Mouse (Mus musculus) E14TG2a.4 (cell line): ENCODE data around the gene Rpl35a.

Source experiments
- H3K27me3 ChIP-seq: 2 replicates; pipeline ENCODE4 v1.6.1; 2014; ENCODE audit warnings: low read length, control low read depth; ENCODE audit not compliant: insufficient read depth
- H3K36me3 ChIP-seq: 2 replicates; pipeline ENCODE4 v1.6.1; 2014; ENCODE audit warnings: low read length, control low read depth; ENCODE audit not compliant: insufficient read depth
- H3K4me1 ChIP-seq: replicated peaks from 2 replicates; pipeline ENCODE4 v1.6.1; 2014; ENCODE audit warnings: low read depth, low read length, control low read depth
- H3K4me3 ChIP-seq: replicated peaks from 2 replicates; pipeline ENCODE4 v1.5.1; 2014; ENCODE audit warnings: mild to moderate bottlenecking, low read length
- H3K9me3 ChIP-seq: 2 replicates; pipeline ENCODE4 v1.6.1; 2014; ENCODE audit warnings: low read length, control low read depth
- CTCF ChIP-seq: conservative IDR thresholded peaks from 2 replicates; pipeline ENCODE4 v1.5.1; 2014; ENCODE audit warnings: low read length
- NANOG ChIP-seq: IDR thresholded peaks from 2 replicates; pipeline ENCODE4 v1.6.1; 2014; ENCODE audit warnings: borderline replicate concordance, low read length, mixed read lengths
- POU5F1 ChIP-seq: IDR thresholded peaks from 2 replicates; pipeline ENCODE4 v1.6.1; 2014; ENCODE audit warnings: low read length, borderline replicate concordance

Rpl35a gene

DNA sequence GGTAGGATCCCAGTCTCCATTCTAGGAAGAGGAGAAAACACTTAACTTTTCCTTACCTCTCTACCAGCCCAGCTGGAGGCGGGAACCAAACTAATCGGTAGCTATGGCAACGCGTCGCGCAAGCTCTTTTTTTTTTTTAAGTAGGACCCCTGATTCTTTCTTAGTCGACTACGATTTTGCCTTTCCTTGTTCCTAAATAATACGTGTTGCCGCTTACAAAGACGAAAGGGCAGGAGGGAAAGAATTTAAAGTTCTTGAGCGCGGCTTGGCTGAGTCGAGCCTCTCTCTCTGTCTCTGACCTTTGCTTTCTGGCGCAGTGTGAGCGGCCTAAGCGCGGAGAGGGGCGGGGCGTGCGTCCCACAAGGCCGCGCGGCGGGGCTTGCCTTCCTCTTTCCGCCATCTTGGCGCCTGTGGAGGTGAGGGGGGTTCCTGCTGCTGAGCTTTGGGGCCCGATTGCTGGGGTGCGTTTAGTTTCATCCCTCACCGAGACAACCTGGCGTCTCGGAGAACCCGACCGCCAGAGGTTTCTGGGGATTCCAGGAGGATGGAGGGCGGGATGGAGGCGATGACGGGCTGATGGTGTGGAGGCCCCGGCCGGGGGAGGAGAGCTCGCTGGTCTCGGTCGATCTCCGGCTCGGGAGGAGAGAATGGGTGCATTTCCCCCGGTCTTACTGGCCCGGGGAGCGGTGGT lies at the start of gene Rpl35a, which contains the start of gene Iqcg:
Gene Rpl35a, plus strand, starts transcription at position 359 of the 691 bp plus-strand sequence.
Gene Iqcg, minus strand, starts transcription at position 124 of the 691 bp plus-strand sequence.
- peak within 1 kb of the TSS; percentile 99 for H3K4me3 ChIP-seq
- H3K36me3 ChIP-seq, result peaks cover 42% of the 10 kb centered on the region
- peaks cover 44% of the 10 kb centered on the region for H3K4me1 ChIP-seq
- H3K27me3 ChIP-seq, result no peaks in the 10 kb centered on the region
- H3K9me3 ChIP-seq, result no peaks in the 10 kb centered on the region
- TF ChIP-seq NANOG (no peak), POU5F1 (no peak), CTCF (no peak)

DNA sequence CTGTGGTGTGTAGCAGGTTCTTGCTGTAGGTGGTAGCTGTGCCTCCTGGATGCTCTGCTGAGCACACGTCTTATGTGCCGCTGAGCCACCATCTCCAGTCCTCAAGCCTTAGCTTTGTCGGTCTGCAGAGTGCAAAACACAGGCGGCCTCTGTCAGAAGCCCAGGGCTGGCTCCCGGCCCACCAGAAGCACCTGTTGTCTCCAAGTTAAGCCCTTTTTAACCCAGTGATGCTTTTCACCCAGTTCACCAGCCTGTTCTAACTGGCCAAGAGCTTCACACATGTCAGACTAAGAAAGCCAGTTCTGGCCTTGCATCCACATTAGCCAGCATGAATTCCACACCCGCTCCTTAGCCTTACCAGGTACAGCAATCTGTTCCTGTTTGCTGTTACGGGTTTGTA lies 49.4 kb upstream of the Rpl35a start:
- Histone ChIP-seq H3K9me3 (no peaks in the 10 kb centered on the region), H3K4me3 (no peak overlapping the region), H3K4me1 (peaks cover 9% of the 10 kb centered on the region), H3K27me3 (no peaks in the 10 kb centered on the region), H3K36me3 (peaks cover 66% of the 10 kb centered on the region)
- no peak for TF ChIP-seq CTCF
- no peak for TF ChIP-seq NANOG
- TF ChIP-seq POU5F1, result no peak

DNA sequence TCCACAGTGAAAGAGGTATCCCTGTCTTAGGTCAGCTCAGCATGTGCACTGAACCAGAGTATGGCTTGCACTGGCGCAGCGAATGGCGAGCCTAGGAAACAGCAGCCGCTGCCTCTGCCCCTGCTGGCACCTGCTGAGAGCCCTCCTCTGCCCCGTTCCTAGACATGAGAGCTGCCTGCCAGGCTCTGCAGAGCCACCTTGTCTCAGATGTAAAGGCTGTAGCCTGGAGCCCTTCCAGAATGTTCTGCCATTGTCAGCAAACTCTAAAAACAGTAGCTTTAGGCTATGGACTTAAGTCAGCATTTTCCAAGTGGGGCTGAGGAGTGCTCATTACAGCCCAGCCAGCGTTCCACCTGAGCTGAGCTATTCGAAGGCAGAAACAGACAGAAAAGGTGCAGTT lies 48.8 kb upstream of the Rpl35a start:
- peaks cover 69% of the 10 kb centered on the region for H3K36me3 ChIP-seq
- TF ChIP-seq NANOG (no peak), POU5F1 (no peak), CTCF (no peak)
- no peaks in the 10 kb centered on the region for H3K9me3 ChIP-seq
- H3K4me3 ChIP-seq, result no peak overlapping the region
- peaks cover 14% of the 10 kb centered on the region for H3K4me1 ChIP-seq
- H3K27me3 ChIP-seq, result no peaks in the 10 kb centered on the region

DNA sequence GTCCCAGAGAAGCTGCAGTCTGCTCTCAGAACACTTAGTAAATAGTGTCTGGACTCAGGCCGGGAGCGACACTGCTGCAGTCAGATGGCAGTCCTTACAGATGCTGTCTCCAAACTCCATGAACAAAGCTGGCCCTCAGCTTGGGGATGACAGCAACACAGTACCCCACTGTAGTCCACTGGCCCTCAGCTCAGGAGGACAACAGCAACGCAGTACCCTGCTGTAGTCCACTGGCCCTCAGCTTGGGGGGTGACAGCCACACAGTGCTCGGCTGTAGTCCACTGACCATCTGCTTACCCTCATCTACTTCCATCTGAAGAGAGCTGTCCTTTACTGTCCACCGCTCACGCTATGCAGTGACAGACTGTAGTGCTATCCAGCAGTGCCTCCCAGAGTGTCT lies 46.1 kb upstream of the Rpl35a start:
- Histone ChIP-seq H3K9me3 (no peaks in the 10 kb centered on the region), H3K4me3 (no peak overlapping the region), H3K27me3 (no peaks in the 10 kb centered on the region), H3K4me1 (peaks cover 34% of the 10 kb centered on the region), H3K36me3 (peaks cover 90% of the 10 kb centered on the region)
- TF ChIP-seq CTCF (no peak), NANOG (no peak), POU5F1 (no peak)

DNA sequence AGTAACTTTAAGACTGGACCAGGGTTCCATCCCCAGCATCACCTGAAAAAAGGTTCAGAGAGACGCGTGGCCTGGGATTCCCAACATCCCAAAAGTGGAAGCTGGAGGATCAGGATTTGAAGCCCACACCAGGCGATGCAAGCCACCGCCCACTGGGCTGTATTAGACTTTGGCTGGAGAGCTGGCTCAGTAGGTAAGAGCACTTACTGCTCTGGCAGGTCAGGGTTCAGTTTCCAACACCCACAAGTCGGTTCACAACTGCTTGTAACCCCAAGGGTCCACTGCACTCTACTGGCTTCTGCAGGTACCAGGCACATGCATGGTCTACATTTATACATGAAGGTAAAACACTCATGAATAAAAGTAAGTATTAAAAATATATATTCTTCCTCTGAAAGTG lies 42.5 kb upstream of the Rpl35a start:
- Histone ChIP-seq H3K4me3 (no peak overlapping the region), H3K27me3 (no peaks in the 10 kb centered on the region), H3K36me3 (peaks cover 83% of the 10 kb centered on the region)

DNA sequence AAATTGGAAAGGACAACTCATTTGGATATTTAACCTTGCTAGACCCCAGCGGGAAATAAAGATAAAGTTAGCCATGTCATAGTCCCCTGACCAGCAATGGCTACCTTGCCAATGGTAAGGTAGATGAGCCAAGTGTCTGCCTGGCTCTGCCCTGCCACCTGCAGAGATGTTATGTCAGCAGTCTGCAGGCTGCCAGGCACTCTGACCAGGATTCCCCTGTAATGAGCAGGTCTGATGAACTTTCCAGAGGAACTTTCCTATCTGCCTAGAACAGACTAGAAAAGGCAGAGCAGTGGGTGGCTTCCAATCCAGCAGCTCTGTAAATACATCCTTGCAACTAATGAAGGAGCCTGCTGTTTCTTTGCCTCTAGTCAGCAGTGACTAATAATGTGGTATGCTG lies 41.3 kb upstream of the Rpl35a start:
- Histone ChIP-seq H3K36me3 (peaks cover 71% of the 10 kb centered on the region), H3K9me3 (no peaks in the 10 kb centered on the region), H3K4me3 (no peak overlapping the region), H3K27me3 (no peaks in the 10 kb centered on the region), H3K4me1 (peaks cover 47% of the 10 kb centered on the region)
- TF ChIP-seq NANOG, result no peak
- TF ChIP-seq CTCF, result no peak
- no peak for TF ChIP-seq POU5F1

More for the DNA sequence above, 42.5 kb upstream of the Rpl35a start:
- Histone ChIP-seq H3K9me3 (no peaks in the 10 kb centered on the region), H3K4me1 (peaks cover 39% of the 10 kb centered on the region)
- TF ChIP-seq NANOG, result no peak
- no peak for TF ChIP-seq CTCF
- no peak for TF ChIP-seq POU5F1

DNA sequence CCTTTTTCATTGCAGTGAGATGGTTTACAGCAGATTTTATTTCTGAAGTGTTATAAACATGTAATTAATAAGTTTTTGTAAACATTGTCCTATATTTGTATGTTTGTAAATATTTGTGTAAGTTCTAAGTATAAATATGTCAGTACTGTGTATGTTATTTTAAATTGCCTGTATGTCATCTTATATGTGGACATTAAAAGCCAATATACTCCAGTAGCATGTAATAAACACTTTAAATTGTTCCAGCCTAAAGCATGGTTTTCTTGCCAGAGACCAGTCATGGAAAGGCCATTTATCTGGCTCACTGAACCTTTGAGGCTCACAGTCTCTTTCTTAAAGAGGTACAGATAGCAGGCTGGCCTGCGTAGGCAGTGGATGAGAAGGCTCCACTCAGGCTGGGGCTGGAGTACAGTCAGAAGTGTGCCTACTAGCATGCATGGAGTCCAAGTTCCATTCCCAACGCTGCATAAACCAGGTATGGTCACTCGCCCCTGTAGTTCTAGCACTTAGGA lies 40.8 kb upstream of the Rpl35a start:
- Histone ChIP-seq H3K27me3 (no peaks in the 10 kb centered on the region), H3K9me3 (no peaks in the 10 kb centered on the region), H3K4me1 (peaks cover 51% of the 10 kb centered on the region), H3K36me3 (peaks cover 68% of the 10 kb centered on the region), H3K4me3 (no peak overlapping the region)
- TF ChIP-seq CTCF, result no peak
- no peak for TF ChIP-seq NANOG
- no peak for TF ChIP-seq POU5F1

DNA sequence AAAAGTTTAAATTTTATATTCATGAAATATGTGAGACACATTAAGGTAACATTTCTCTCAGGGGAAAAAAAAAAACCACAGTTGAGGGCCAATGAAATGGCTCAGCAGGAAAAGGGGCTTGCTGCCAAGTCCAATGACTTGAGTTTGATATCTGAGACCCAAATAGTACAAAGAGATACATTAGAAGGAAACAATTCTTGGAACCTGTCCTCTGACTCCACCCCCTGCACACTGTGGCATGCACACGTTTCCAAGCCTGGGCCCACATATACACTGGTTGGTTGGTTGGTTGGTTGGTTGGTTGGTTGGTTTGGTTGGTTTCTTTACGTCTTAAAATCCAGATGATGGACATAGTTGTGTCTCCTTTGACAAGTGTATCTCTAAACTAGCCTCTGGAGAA lies 40.3 kb upstream of the Rpl35a start:
- Histone ChIP-seq H3K4me1 (peaks cover 55% of the 10 kb centered on the region), H3K9me3 (no peaks in the 10 kb centered on the region), H3K27me3 (no peaks in the 10 kb centered on the region), H3K36me3 (peaks cover 65% of the 10 kb centered on the region), H3K4me3 (no peak overlapping the region)
- TF ChIP-seq POU5F1, result no peak
- TF ChIP-seq NANOG, result no peak
- TF ChIP-seq CTCF, result no peak
